ENCODE assay signal across 8 mouse cellular contexts in genomic region chr13:24565950-24566320, GRCm38 (mm10). TPM values are rescaled to one million over a fixed set of nuclear protein-coding genes. Genes with fewer than 3 reads are reported as not detected.
DNase-seq lines count a peak whose midpoint lies in the region; ATAC-seq and TF ChIP-seq lines count a peak whose summit lies in the region.

No protein-coding gene starts in this region.

- TF ChIP-seq CTCF in gastrocnemius, adult 2 months (IDR thresholded peaks at IDR 0.05) = no peak
- TF ChIP-seq CTCF in intestine, postnatal 0 days (IDR thresholded peaks at IDR 0.05; ENCODE audit: low read depth) = no peak

- peak overlapping the region; percentile 72 for H3K27ac ChIP-seq in gastrocnemius, adult 2 months
- peak overlapping the region; percentile 15; the same call in 1 of the 2 replicates for H3K27ac ChIP-seq in intestine, postnatal 0 days (ENCODE audit: low read depth, low read length)

- no peaks in the 10 kb centered on the region for H3K27me3 ChIP-seq in intestine, postnatal 0 days (replicated peaks; ENCODE audit: control insufficient read depth, insufficient read depth, low read length)

- intact Hi-C loops in gastrocnemius, adult 2 months (cut with DNase I) = no loop called here

- no peak overlapping the region for H3K4me3 ChIP-seq in gastrocnemius, adult 2 months
- H3K4me3 ChIP-seq in intestine, postnatal 0 days (ENCODE audit: low read depth, low read length) = no peak overlapping the region

- no peak overlapping the region for H3K9ac ChIP-seq in intestine, postnatal 0 days (ENCODE audit: low read depth, low read length)

- H3K9me3 ChIP-seq in intestine, postnatal 0 days (ENCODE audit: control insufficient read depth) = no peaks in the 10 kb centered on the region

- H3K4me2 ChIP-seq in intestine, postnatal 0 days (replicated peaks; ENCODE audit: low read depth) = no peak overlapping the region

- H3K4me1 ChIP-seq in intestine, postnatal 0 days (replicated peaks; ENCODE audit: control insufficient read depth, insufficient read depth, low read length) = peaks cover 9% of the 10 kb centered on the region; the same call in 1 of the 2 replicates

- DNase-seq in gastrocnemius, adult 2 months = no peak
- no peak for DNase-seq in gastrocnemius, adult 8-10 months (ENCODE audit: low spot score in 2 of 2)
- peak; percentile 84 for DNase-seq in fibroblast of lung, adult 2 months (ENCODE audit: low read depth)
- DNase-seq in lung, postnatal 14 days = peak; percentile 69
- no peak for DNase-seq in c-Kit-positive CD71-positive TER-119-positive erythroid progenitor cells, embryonic 14.5 days (ENCODE audit: low spot score)
- no peak for DNase-seq in frontal cortex, adult 2 months (ENCODE audit: extremely low spot score in 1 of 2, low spot score in 1 of 2)
- no peak for DNase-seq in thymus, postnatal 14 days

- ATAC-seq in intestine, postnatal 0 days = peak; percentile 70

- no peaks in the 10 kb centered on the region for H3K36me3 ChIP-seq in intestine, postnatal 0 days (ENCODE audit: control insufficient read depth, insufficient read depth)

- WGBS in intestine, postnatal 0 days = 2% methylated on average over 3 of the region's 3 CpGs

RNA-seq across cellular contexts. Expression of gene Ripor2, which starts 16.1 kb away (rescaled TPM):
- total RNA-seq in gastrocnemius, adult 2 months (2021) = 1 to 10 TPM; 3.7 to 6.1 TPM
- total RNA-seq in gastrocnemius, adult 8-10 months (2022) = 1 to 10 TPM; 3.1 to 9.0 (median 4.5) TPM
- polyA plus RNA-seq in intestine, postnatal 0 days (2015; fragmentation: Nextera tagmentation; extraction: Ambion mirVana) = 0.70 and 0.80 TPM in 2 replicates
- 28.2 and 33.2 TPM in 2 replicates for polyA plus RNA-seq in frontal cortex, adult 2 months (2012; rRNA removed)

Comparison
In these comparisons a context has a peak if more than half of its experiments do, and no peak if none do; other contexts are left out.
1. DNase-seq: peak in fibroblast of lung, adult 2 months (single experiment) and lung, postnatal 14 days (single experiment); none in gastrocnemius, adult 2 months (single experiment), gastrocnemius, adult 8-10 months (0 of 2), c-Kit-positive CD71-positive TER-119-positive erythroid progenitor cells, embryonic 14.5 days (single experiment), frontal cortex, adult 2 months (0 of 2) and thymus, postnatal 14 days (single experiment).